Mouse (Mus musculus) neural tube, embryonic 13.5 days (tissue): ENCODE results near the gene Ngrn. TPM values are rescaled to one million over a fixed set of nuclear protein-coding genes. Genes with fewer than 3 reads are reported as not detected.

Experiments used
- ATAC-seq: fragments of 200-750 bp; cut with Nextera tagmentation; 2 replicates; pipeline ENCODE4 v1.8.0; 2017; ENCODE audit warnings: low read depth, mild to moderate bottlenecking, moderate TSS enrichment, moderate library complexity
- H3K27ac ChIP-seq: fragments of 300-500 bp; sonication (generic); replicated peaks from 2 replicates; pipeline ENCODE4 v1.5.1; 2015; ENCODE audit warnings: moderate library complexity, mild to moderate bottlenecking, inconsistent platforms
- H3K27me3 ChIP-seq: fragments of 300-500 bp; sonication (generic); 2 replicates; pipeline ENCODE4 v1.6.1; 2015; ENCODE audit warnings: mild to moderate bottlenecking, inconsistent platforms
- H3K36me3 ChIP-seq: fragments of 300-500 bp; sonication (generic); 2 replicates; pipeline ENCODE4 v1.6.1; 2015; ENCODE audit warnings: mild to moderate bottlenecking, inconsistent platforms
- H3K4me1 ChIP-seq: fragments of 300-500 bp; sonication (generic); replicated peaks from 2 replicates; pipeline ENCODE4 v1.6.1; 2015; ENCODE audit warnings: inconsistent platforms
- H3K4me2 ChIP-seq: fragments of 300-500 bp; sonication (generic); 2 replicates; pipeline ENCODE4 v1.6.1; 2015; ENCODE audit warnings: inconsistent platforms, mild to moderate bottlenecking, moderate library complexity
- H3K4me3 ChIP-seq: fragments of 300-500 bp; sonication (generic); 2 replicates; pipeline ENCODE4 v1.5.1; 2015; ENCODE audit warnings: mild to moderate bottlenecking, inconsistent platforms
- H3K9ac ChIP-seq: fragments of 300-500 bp; sonication (generic); 2 replicates; pipeline ENCODE4 v1.6.1; 2015; ENCODE audit warnings: moderate library complexity, mild to moderate bottlenecking, inconsistent platforms
- H3K9me3 ChIP-seq: fragments of 300-500 bp; sonication (generic); 2 replicates; pipeline ENCODE4 v1.6.1; 2016; ENCODE audit warnings: inconsistent platforms
- WGBS: fragments of 180-500 bp; shearing (Covaris S2); methylation state at CpG from one replicate; pipeline ENCODE4 v1.1.7; 2015; 5-methylcytosine and 5-hydroxymethylcytosine counted together
- polyA plus RNA-seq: library from polyadenylated mRNA; unstranded; fragments of >200 nt; fragmentation: Nextera tagmentation; extraction: Ambion mirVana; gene quantifications from 2 replicates; pipeline ENCODE4 v1.2.1, GENCODE M21; 2015

Gene Ngrn
- polyA plus RNA-seq, result 57.5 and 62.6 TPM in 2 replicates

GRCm38 (mm10) chr7:80260625-80261371 is at the start of gene Ngrn:
TSS of gene Ngrn (plus strand) at chr7:80261215.
- WGBS, result 28% methylated on average over 40 of the region's 40 CpGs
- H3K9me3 ChIP-seq, result no peaks in the 10 kb centered on the region
- H3K4me1 ChIP-seq, result peaks cover 20% of the 10 kb centered on the region
- peak; percentile 88 for ATAC-seq
- H3K4me3 ChIP-seq, result peak within 1 kb of the TSS; percentile 92
- H3K36me3 ChIP-seq, result peaks cover 21% of the 10 kb centered on the region
- H3K27me3 ChIP-seq, result peaks cover 33% of the 10 kb centered on the region
- H3K27ac ChIP-seq, result peak within 1 kb of the TSS; percentile 78
- peak within 1 kb of the TSS; percentile 90 for H3K9ac ChIP-seq
- peak within 1 kb of the TSS; percentile 96 for H3K4me2 ChIP-seq

GRCm38 (mm10) chr7:80213604-80214003 is 47.4 kb upstream of the Ngrn start:
- no peaks in the 10 kb centered on the region for H3K9me3 ChIP-seq
- H3K4me3 ChIP-seq, result no peak overlapping the region
- H3K27ac ChIP-seq, result no peak overlapping the region
- WGBS, result 93% methylated on average over 7 of the region's 7 CpGs
- H3K4me1 ChIP-seq, result peaks cover 33% of the 10 kb centered on the region
- H3K9ac ChIP-seq, result no peak overlapping the region
- ATAC-seq, result no peak
- H3K4me2 ChIP-seq, result no peak overlapping the region
- no peaks in the 10 kb centered on the region for H3K27me3 ChIP-seq
- peaks cover 50% of the 10 kb centered on the region for H3K36me3 ChIP-seq

GRCm38 (mm10) chr7:80214459-80214858 is 46.6 kb upstream of the Ngrn start:
- Histone ChIP-seq H3K4me2 (no peak overlapping the region), H3K9me3 (no peaks in the 10 kb centered on the region), H3K4me1 (peaks cover 25% of the 10 kb centered on the region), H3K4me3 (no peak overlapping the region), H3K9ac (0 out of 2 replicates have a peak overlapping the region, but pooled peaks have one; percentile 53), H3K27ac (peak overlapping the region; percentile 81), H3K27me3 (no peaks in the 10 kb centered on the region), H3K36me3 (peaks cover 59% of the 10 kb centered on the region)
- 89% methylated on average over 8 of the region's 8 CpGs for WGBS
- ATAC-seq, result no peak

GRCm38 (mm10) chr7:80215398-80215797 is 45.6 kb upstream of the Ngrn start:
- Histone ChIP-seq H3K9ac (peak overlapping the region; percentile 53; the same call in 1 of the 2 replicates), H3K4me1 (peaks cover 18% of the 10 kb centered on the region), H3K27me3 (no peaks in the 10 kb centered on the region), H3K4me3 (no peak overlapping the region), H3K4me2 (no peak overlapping the region), H3K9me3 (no peaks in the 10 kb centered on the region), H3K36me3 (peaks cover 68% of the 10 kb centered on the region), H3K27ac (peak overlapping the region; percentile 81)
- WGBS, result 32% methylated on average over 4 of the region's 4 CpGs
- ATAC-seq, result peak; percentile 71

- no peak overlapping the region for H3K4me3 ChIP-seq
- no peak overlapping the region for H3K4me2 ChIP-seq
- H3K4me1 ChIP-seq, result peaks cover 12% of the 10 kb centered on the region
- WGBS, result 58% methylated on average over 8 of the region's 8 CpGs
- no peaks in the 10 kb centered on the region for H3K27me3 ChIP-seq
- H3K36me3 ChIP-seq, result peaks cover 80% of the 10 kb centered on the region
- ATAC-seq, result 0 out of 2 replicates have a peak, but pooled peaks have one; percentile 19
- H3K9me3 ChIP-seq, result no peaks in the 10 kb centered on the region
- peak overlapping the region; percentile 26; the same call in 1 of the 2 replicates for H3K9ac ChIP-seq
- no peak overlapping the region for H3K27ac ChIP-seq
These were observed 44.4 kb upstream of the Ngrn start for GRCm38 (mm10) chr7:80216566-80216965.

GRCm38 (mm10) chr7:80218666-80219065 is 42.3 kb upstream of the Ngrn start:
- Histone ChIP-seq H3K4me3 (no peak overlapping the region), H3K9me3 (no peaks in the 10 kb centered on the region), H3K27ac (no peak overlapping the region), H3K4me1 (peaks cover 12% of the 10 kb centered on the region), H3K4me2 (no peak overlapping the region), H3K9ac (no peak overlapping the region), H3K36me3 (peaks cover 86% of the 10 kb centered on the region), H3K27me3 (no peaks in the 10 kb centered on the region)
- no peak for ATAC-seq
- 94% methylated on average over 9 of the region's 9 CpGs for WGBS

GRCm38 (mm10) chr7:80220237-80220797 is 40.7 kb upstream of the Ngrn start:
- Histone ChIP-seq H3K4me1 (peaks cover 4% of the 10 kb centered on the region), H3K9me3 (no peaks in the 10 kb centered on the region), H3K27ac (no peak overlapping the region), H3K36me3 (peaks cover 96% of the 10 kb centered on the region), H3K27me3 (no peaks in the 10 kb centered on the region), H3K4me3 (no peak overlapping the region), H3K9ac (no peak overlapping the region), H3K4me2 (no peak overlapping the region)
- no peak for ATAC-seq
- 92% methylated on average over 9 of the region's 9 CpGs for WGBS

GRCm38 (mm10) chr7:80221179-80221750 is 39.8 kb upstream of the Ngrn start:
- no peaks in the 10 kb centered on the region for H3K4me1 ChIP-seq
- no peak overlapping the region for H3K4me2 ChIP-seq
- no peaks in the 10 kb centered on the region for H3K9me3 ChIP-seq
- no peak for ATAC-seq
- H3K27me3 ChIP-seq, result no peaks in the 10 kb centered on the region
- no peak overlapping the region for H3K4me3 ChIP-seq
- H3K36me3 ChIP-seq, result peaks cover 95% of the 10 kb centered on the region
- no peak overlapping the region for H3K9ac ChIP-seq
- WGBS, result 80% methylated on average over 4 of the region's 4 CpGs
- H3K27ac ChIP-seq, result no peak overlapping the region

- 98% methylated on average over 4 of the region's 4 CpGs for WGBS
- Histone ChIP-seq H3K4me2 (no peak overlapping the region), H3K36me3 (peaks cover 59% of the 10 kb centered on the region), H3K9me3 (no peaks in the 10 kb centered on the region), H3K4me3 (no peak overlapping the region), H3K27me3 (no peaks in the 10 kb centered on the region; the same call in 1 of the 2 replicates), H3K27ac (no peak overlapping the region), H3K4me1 (peaks cover 10% of the 10 kb centered on the region), H3K9ac (no peak overlapping the region)
- ATAC-seq, result no peak
These were observed 34.0 kb upstream of the Ngrn start for GRCm38 (mm10) chr7:80227065-80227464.

- H3K9ac ChIP-seq, result no peak overlapping the region
- no peak overlapping the region for H3K4me2 ChIP-seq
- no peak for ATAC-seq
- no peaks in the 10 kb centered on the region for H3K9me3 ChIP-seq
- H3K27ac ChIP-seq, result no peak overlapping the region
- peaks cover 31% of the 10 kb centered on the region for H3K36me3 ChIP-seq
- H3K4me1 ChIP-seq, result peaks cover 33% of the 10 kb centered on the region
- H3K4me3 ChIP-seq, result no peak overlapping the region
- H3K27me3 ChIP-seq, result no peaks in the 10 kb centered on the region; the same call in 1 of the 2 replicates
- 16% methylated on average over 6 of the region's 6 CpGs for WGBS
These were observed 30.8 kb upstream of the Ngrn start for GRCm38 (mm10) chr7:80230196-80230595.

GRCm38 (mm10) chr7:80231971-80232488 is 29.0 kb upstream of the Ngrn start:
- Histone ChIP-seq H3K4me2 (peak overlapping the region; percentile 91), H3K9me3 (no peaks in the 10 kb centered on the region), H3K4me3 (peak overlapping the region; percentile 70), H3K9ac (peak overlapping the region; percentile 68), H3K36me3 (peaks cover 14% of the 10 kb centered on the region), H3K4me1 (peaks cover 37% of the 10 kb centered on the region), H3K27ac (no peak overlapping the region), H3K27me3 (no peaks in the 10 kb centered on the region; the same call in 1 of the 2 replicates)
- under 1% methylated on average over 29 of the region's 29 CpGs for WGBS
- peak; percentile 54 for ATAC-seq

GRCm38 (mm10) chr7:80232489-80233029 is 28.5 kb upstream of the Ngrn start, which contains the start of the genes Cib1 and Gdpgp1:
TSS of gene Cib1 (minus strand) at chr7:80232813.
TSS of gene Gdpgp1 (plus strand) at chr7:80232865.
- Histone ChIP-seq H3K9me3 (no peaks in the 10 kb centered on the region), H3K4me1 (peaks cover 37% of the 10 kb centered on the region), H3K27me3 (no peaks in the 10 kb centered on the region; the same call in 1 of the 2 replicates), H3K36me3 (peaks cover 9% of the 10 kb centered on the region), H3K9ac (peak within 1 kb of the TSS; percentile 77), H3K4me3 (peak within 1 kb of the TSS; percentile 70), H3K4me2 (peak within 1 kb of the TSS; percentile 91), H3K27ac (peak within 1 kb of the TSS; percentile 79)
- peak; percentile 95 for ATAC-seq
- WGBS, result under 1% methylated on average over 47 of the region's 56 CpGs
